Mouse (Mus musculus): Measurements from ENCODE around the gene Ddx52. TPM values are rescaled to one million over a fixed set of nuclear protein-coding genes. Genes with fewer than 3 reads are reported as not detected.

Gene Ddx52
- polyA plus RNA-seq, 1 experiment from 2014 or later: 31.2 TPM

- Histone ChIP-seq H3K27me3 (replicated peaks) (no peaks in the 10 kb centered on the region), H3K4me3 (replicated peaks) (no peak overlapping the region), H3K9me3 (no peaks in the 10 kb centered on the region), H3K4me2 (replicated peaks) (no peak overlapping the region), H3K4me1 (replicated peaks) (no peaks in the 10 kb centered on the region), H3K36me3 (0 out of 2 replicates have a peak, but pooled peaks cover 3% of the 10 kb centered on the region), H3K9ac (no peak overlapping the region), H3K27ac (no peak overlapping the region)
- no peak for ATAC-seq
- 90% methylated on average over 3 of the region's 3 CpGs for WGBS
Observed at GRCm38 (mm10) chr11:84001257-84001656, 59.4 kb downstream of the Ddx52 start.

GRCm38 (mm10) chr11:84003986-84004385 is 62.1 kb downstream of the Ddx52 start:
- H3K27me3 ChIP-seq (replicated peaks): no peaks in the 10 kb centered on the region
- ATAC-seq: no peak
- H3K4me1 ChIP-seq (replicated peaks): no peaks in the 10 kb centered on the region
- no peak overlapping the region for H3K4me3 ChIP-seq (replicated peaks)
- no peak overlapping the region for H3K9ac ChIP-seq
- H3K9me3 ChIP-seq: no peaks in the 10 kb centered on the region
- no peak overlapping the region for H3K4me2 ChIP-seq (replicated peaks)
- no peak overlapping the region for H3K27ac ChIP-seq
- peaks cover 7% of the 10 kb centered on the region; the same call in 1 of the 2 replicates for H3K36me3 ChIP-seq
- WGBS: 90% methylated on average over 6 of the region's 6 CpGs

- no peaks in the 10 kb centered on the region for H3K9me3 ChIP-seq
- no peak for ATAC-seq
Observed at GRCm38 (mm10) chr11:84009001-84009400, 67.1 kb downstream of the Ddx52 start.

GRCm38 (mm10) chr11:84010411-84010810 is 68.5 kb downstream of the Ddx52 start:
- ATAC-seq: no peak
- Histone ChIP-seq H3K4me1 (replicated peaks) (no peaks in the 10 kb centered on the region), H3K4me3 (replicated peaks) (no peak overlapping the region), H3K36me3 (peaks cover 10% of the 10 kb centered on the region; the same call in 1 of the 2 replicates), H3K27me3 (replicated peaks) (no peaks in the 10 kb centered on the region), H3K9ac (no peak overlapping the region), H3K4me2 (replicated peaks) (no peak overlapping the region), H3K27ac (no peak overlapping the region), H3K9me3 (no peaks in the 10 kb centered on the region)
- 87% methylated on average over 9 of the region's 9 CpGs for WGBS

More at GRCm38 (mm10) chr11:84009001-84009400, 67.1 kb downstream of the Ddx52 start:
- 84% methylated on average over 9 of the region's 9 CpGs for WGBS
- Histone ChIP-seq H3K27me3 (replicated peaks) (no peaks in the 10 kb centered on the region), H3K27ac (no peak overlapping the region), H3K4me2 (replicated peaks) (no peak overlapping the region), H3K4me1 (replicated peaks) (no peaks in the 10 kb centered on the region), H3K9ac (no peak overlapping the region), H3K4me3 (replicated peaks) (no peak overlapping the region), H3K36me3 (peaks cover 10% of the 10 kb centered on the region; the same call in 1 of the 2 replicates)

GRCm38 (mm10) chr11:84011050-84011449 is 69.2 kb downstream of the Ddx52 start:
- Histone ChIP-seq H3K27ac (no peak overlapping the region), H3K36me3 (peaks cover 10% of the 10 kb centered on the region; the same call in 1 of the 2 replicates), H3K9ac (no peak overlapping the region), H3K27me3 (replicated peaks) (no peaks in the 10 kb centered on the region), H3K4me3 (replicated peaks) (no peak overlapping the region), H3K9me3 (no peaks in the 10 kb centered on the region), H3K4me1 (replicated peaks) (no peaks in the 10 kb centered on the region), H3K4me2 (replicated peaks) (no peak overlapping the region)
- no peak for ATAC-seq
- 53% methylated on average over 12 of the region's 12 CpGs for WGBS

GRCm38 (mm10) chr11:84011576-84011975 is 69.7 kb downstream of the Ddx52 start:
- no peaks in the 10 kb centered on the region for H3K27me3 ChIP-seq (replicated peaks)
- H3K27ac ChIP-seq: no peak overlapping the region
- H3K9ac ChIP-seq: no peak overlapping the region
- no peak for ATAC-seq
- H3K4me1 ChIP-seq (replicated peaks): no peaks in the 10 kb centered on the region
- no peak overlapping the region for H3K4me2 ChIP-seq (replicated peaks)
- H3K9me3 ChIP-seq: no peaks in the 10 kb centered on the region
- H3K36me3 ChIP-seq: peaks cover 10% of the 10 kb centered on the region; the same call in 1 of the 2 replicates
- WGBS: 71% methylated on average over 2 of the region's 2 CpGs
- no peak overlapping the region for H3K4me3 ChIP-seq (replicated peaks)

Other genes starting within 250 kb of the Ddx52 start
- gene Wfdc17, start 238.1 kb upstream of the Ddx52 start, polyA plus RNA-seq (2015; fragmentation: Nextera tagmentation; extraction: Ambion mirVana): 1.9 and 2.2 TPM in 2 replicates
- gene Wfdc18, start 233.0 kb upstream of the Ddx52 start, polyA plus RNA-seq (2015; fragmentation: Nextera tagmentation; extraction: Ambion mirVana): 0.50 TPM in 1 of 2 replicates, not detected in the other
- gene Wfdc21, start 195.1 kb upstream of the Ddx52 start, polyA plus RNA-seq (2015; fragmentation: Nextera tagmentation; extraction: Ambion mirVana): 2.4 TPM in 1 of 2 replicates, not detected in the other
- gene Heatr6, start 188.4 kb upstream of the Ddx52 start, polyA plus RNA-seq (2015; fragmentation: Nextera tagmentation; extraction: Ambion mirVana): 19.1 and 19.7 TPM in 2 replicates
- 9.3 and 11.2 TPM in 2 replicates for gene Hnf1b, start 92.0 kb upstream of the Ddx52 start, polyA plus RNA-seq (2015; fragmentation: Nextera tagmentation; extraction: Ambion mirVana)
- 9.8 and 10.8 TPM in 2 replicates for gene Synrg, start 22.4 kb downstream of the Ddx52 start, polyA plus RNA-seq (2015; fragmentation: Nextera tagmentation; extraction: Ambion mirVana)
- 15.7 and 16.9 TPM in 2 replicates for gene Dusp14, start 127.2 kb downstream of the Ddx52 start, polyA plus RNA-seq (2015; fragmentation: Nextera tagmentation; extraction: Ambion mirVana)
- gene Tada2a, start 187.5 kb downstream of the Ddx52 start, polyA plus RNA-seq (2015; fragmentation: Nextera tagmentation; extraction: Ambion mirVana): 25.4 and 25.9 TPM in 2 replicates
- gene Acaca, start 187.6 kb downstream of the Ddx52 start, polyA plus RNA-seq (2015; fragmentation: Nextera tagmentation; extraction: Ambion mirVana): 12.3 and 15.0 TPM in 2 replicates
- not detected in 2 replicates for gene Gm11437, start 225.4 kb downstream of the Ddx52 start, polyA plus RNA-seq (2015; fragmentation: Nextera tagmentation; extraction: Ambion mirVana)

Data from intestine, embryonic 15.5 days (tissue).